Mouse (Mus musculus) midbrain, embryonic 16.5 days (tissue): ENCODE measurements at regions not wholly inside any gene's neighbourhood (a gene's known extent, or its start where the extent isn't known, plus 50 kb on each side); places are given as distances from the start of the nearest gene placed in this dataset.

Source experiments
- ATAC-seq: fragments of 200-750 bp; cut with Nextera tagmentation; 2 replicates; pipeline ENCODE4 v1.8.0; 2017; ENCODE audit warnings: moderate TSS enrichment
- H3K27ac ChIP-seq: fragments of 300-500 bp; sonication (generic); 2 replicates; pipeline ENCODE4 v1.5.1; 2014; ENCODE audit warnings: mild to moderate bottlenecking, low read length, mixed read lengths
- H3K27me3 ChIP-seq: fragments of 300-500 bp; sonication (generic); 2 replicates; pipeline ENCODE4 v1.6.1; 2014; ENCODE audit warnings: low read depth, low read length, mixed read lengths; ENCODE audit not compliant: control insufficient read depth, insufficient read depth
- H3K36me3 ChIP-seq: fragments of 300-500 bp; sonication (generic); 2 replicates; pipeline ENCODE4 v1.6.1; 2014; ENCODE audit warnings: mild to moderate bottlenecking, low read length, moderate library complexity, mixed read lengths; ENCODE audit not compliant: control insufficient read depth, insufficient read depth
- H3K4me1 ChIP-seq: fragments of 300-500 bp; sonication (generic); 2 replicates; pipeline ENCODE4 v1.6.1; 2014; ENCODE audit warnings: mild to moderate bottlenecking, low read length, mixed read lengths; ENCODE audit not compliant: control insufficient read depth, insufficient read depth
- H3K4me2 ChIP-seq: fragments of 300-500 bp; sonication (generic); 2 replicates; pipeline ENCODE4 v1.6.1; 2014; ENCODE audit warnings: mild to moderate bottlenecking, low read length, mixed read lengths
- H3K4me3 ChIP-seq: fragments of 300-500 bp; sonication (generic); 2 replicates; pipeline ENCODE4 v1.5.1; 2014; ENCODE audit warnings: low read depth, mild to moderate bottlenecking, low read length, moderate library complexity, mixed read lengths
- H3K9ac ChIP-seq: fragments of 300-500 bp; sonication (generic); 2 replicates; pipeline ENCODE4 v1.6.1; 2014; ENCODE audit warnings: low read depth, low read length, mixed read lengths
- H3K9me3 ChIP-seq: fragments of 300-500 bp; sonication (generic); replicated peaks from 2 replicates; pipeline ENCODE4 v1.6.1; 2014; ENCODE audit warnings: mild to moderate bottlenecking, low read length, mixed read lengths; ENCODE audit not compliant: control insufficient read depth, poor library complexity, severe bottlenecking
- WGBS: fragments of 180-500 bp; shearing (Covaris S2); extraction: QIAGEN DNeasy Blood & Tissue Kit; methylation state at CpG from one replicate; pipeline ENCODE4 v1.1.7; 2014; 5-methylcytosine and 5-hydroxymethylcytosine counted together

DNA sequence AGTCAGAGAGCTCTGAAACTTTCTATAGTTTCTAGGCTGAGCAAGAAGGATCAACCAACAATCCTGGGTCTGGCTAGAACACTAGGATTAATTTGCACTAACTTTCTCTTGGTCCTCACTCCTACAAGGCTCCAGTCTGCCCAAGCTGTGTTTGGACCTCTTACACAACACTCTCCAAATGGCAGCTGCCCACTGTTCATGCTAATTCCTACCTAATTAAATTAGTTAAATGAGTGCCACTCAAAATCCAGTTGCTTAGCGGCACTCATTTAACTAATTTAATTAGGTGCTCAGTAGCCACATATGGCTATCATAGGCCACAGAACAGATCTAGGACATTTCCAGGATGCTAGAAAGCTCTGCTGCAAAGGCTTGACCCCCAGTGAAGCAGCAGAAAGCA, 59.9 kb upstream of the Slc25a36 start:
- H3K4me1 ChIP-seq = no peaks in the 10 kb centered on the region
- no peak overlapping the region for H3K27ac ChIP-seq
- H3K4me3 ChIP-seq = no peak overlapping the region
- no peak overlapping the region for H3K4me2 ChIP-seq
- no peaks in the 10 kb centered on the region for H3K36me3 ChIP-seq
- no peaks in the 10 kb centered on the region for H3K9me3 ChIP-seq
- H3K27me3 ChIP-seq = no peaks in the 10 kb centered on the region
- H3K9ac ChIP-seq = no peak overlapping the region
- 80% methylated on average over 1 of the region's 1 CpGs for WGBS
- ATAC-seq = no peak

GRCm38 (mm10) chr9:97162465-97162864, 51.5 kb upstream of the Slc25a36 start:
- Histone ChIP-seq H3K9ac (no peak overlapping the region), H3K27ac (no peak overlapping the region), H3K4me2 (no peak overlapping the region), H3K36me3 (no peaks in the 10 kb centered on the region), H3K4me1 (no peaks in the 10 kb centered on the region), H3K27me3 (no peaks in the 10 kb centered on the region), H3K4me3 (no peak overlapping the region), H3K9me3 (no peaks in the 10 kb centered on the region)
- 27% methylated on average over 2 of the region's 2 CpGs for WGBS
- ATAC-seq = no peak
